Mouse (Mus musculus) heart, adult 2 months (tissue): ENCODE results near the gene Arhgef19. TPM values are rescaled to one million over a fixed set of nuclear protein-coding genes. Genes with fewer than 3 reads are reported as not detected.

ENCODE experiments used
- DNase-seq, 2 experiments: peaks; one replicate each; pipeline ENCODE4 v3.0.0; 2021
- H3K27ac ChIP-seq: fragments of 200-600 bp; 2 replicates; pipeline ENCODE4 v1.8.1; 2022
- H3K27me3 ChIP-seq: fragments of 200-500 bp; 2 replicates; pipeline ENCODE4 v1.6.1; 2012; ENCODE audit warnings: mild to moderate bottlenecking, low read length, inconsistent platforms, mixed read lengths; ENCODE audit not compliant: control insufficient read depth, insufficient read depth
- H3K36me3 ChIP-seq: fragments of 200-500 bp; 2 replicates; pipeline ENCODE4 v1.6.1; 2012; ENCODE audit warnings: low read length, inconsistent platforms; ENCODE audit not compliant: control insufficient read depth, insufficient read depth
- H3K4me1 ChIP-seq: fragments of 200-500 bp; 2 replicates; pipeline ENCODE4 v1.6.1; 2011; ENCODE audit warnings: low read length; ENCODE audit not compliant: control insufficient read depth, insufficient read depth
- H3K4me3 ChIP-seq: fragments of 200-600 bp; 2 replicates; pipeline ENCODE4 v1.8.1; 2022
- H3K79me2 ChIP-seq: fragments of 200-500 bp; replicated peaks from 2 replicates; pipeline ENCODE4 v1.6.1; 2012; ENCODE audit warnings: mild to moderate bottlenecking, inconsistent platforms, low read length, moderate library complexity, mixed read lengths; ENCODE audit not compliant: control insufficient read depth, insufficient read depth
- H3K9ac ChIP-seq: fragments of 200-500 bp; 2 replicates; pipeline ENCODE4 v1.6.1; 2012; ENCODE audit warnings: low read depth, mild to moderate bottlenecking, control low read depth, inconsistent platforms, low read length, mixed read lengths
- CTCF ChIP-seq: fragments of 200-600 bp; IDR thresholded peaks from 2 replicates; pipeline ENCODE4 v1.8.1; 2022; ENCODE audit warnings: antibody characterized with exemption, mild to moderate bottlenecking, moderate library complexity
- EP300 ChIP-seq: fragments of 200-500 bp; IDR thresholded peaks from 2 replicates; pipeline ENCODE4 v1.6.1; 2011; ENCODE audit warnings: low read depth, low read length, control low read depth; ENCODE audit not compliant: insufficient read depth
- POLR2A ChIP-seq: fragments of 200-500 bp; IDR thresholded peaks from 2 replicates; pipeline ENCODE4 v1.6.1; 2011; ENCODE audit warnings: mild to moderate bottlenecking, low read depth, low read length, control low read depth; ENCODE audit not compliant: insufficient read depth
- WGBS: fragments of 180-500 bp; shearing (Covaris S2); methylation state at CpG from one replicate; pipeline ENCODE4 v1.1.7; 2018; 5-methylcytosine and 5-hydroxymethylcytosine counted together
- intact Hi-C: fragments of 180-260 bp; cut with DNase I; formaldehyde crosslinking; loops from one replicate; pipeline ENCODE4 v1.15.1; 2025
- long read RNA-seq: library from polyadenylated mRNA; stranded (forward); transcript quantifications from one replicate; pipeline ENCODE4 v2.0.0, GENCODE M21; 2021
- polyA plus RNA-seq: library from polyadenylated mRNA; depleted of rRNA; stranded (reverse); fragments of >200 nt; gene quantifications from 2 replicates; pipeline ENCODE4 v1.2.3, GENCODE M21; 2012; rRNA removed
- total RNA-seq, 2 experiments: library from RNA; stranded (reverse); gene quantifications; 2 replicates each; pipeline ENCODE4 v1.2.3; 2021

Gene Arhgef19
- total RNA-seq (10 to 100 TPM; 37.7 to 40.1 TPM), polyA plus RNA-seq (22.4 and 39.6 TPM in 2 replicates)
- long read RNA-seq, partial matches to known transcripts: 5 of 46 reads
- long read RNA-seq, other reads (novel, unspliced or antisense): 41 of 46 reads

DNA sequence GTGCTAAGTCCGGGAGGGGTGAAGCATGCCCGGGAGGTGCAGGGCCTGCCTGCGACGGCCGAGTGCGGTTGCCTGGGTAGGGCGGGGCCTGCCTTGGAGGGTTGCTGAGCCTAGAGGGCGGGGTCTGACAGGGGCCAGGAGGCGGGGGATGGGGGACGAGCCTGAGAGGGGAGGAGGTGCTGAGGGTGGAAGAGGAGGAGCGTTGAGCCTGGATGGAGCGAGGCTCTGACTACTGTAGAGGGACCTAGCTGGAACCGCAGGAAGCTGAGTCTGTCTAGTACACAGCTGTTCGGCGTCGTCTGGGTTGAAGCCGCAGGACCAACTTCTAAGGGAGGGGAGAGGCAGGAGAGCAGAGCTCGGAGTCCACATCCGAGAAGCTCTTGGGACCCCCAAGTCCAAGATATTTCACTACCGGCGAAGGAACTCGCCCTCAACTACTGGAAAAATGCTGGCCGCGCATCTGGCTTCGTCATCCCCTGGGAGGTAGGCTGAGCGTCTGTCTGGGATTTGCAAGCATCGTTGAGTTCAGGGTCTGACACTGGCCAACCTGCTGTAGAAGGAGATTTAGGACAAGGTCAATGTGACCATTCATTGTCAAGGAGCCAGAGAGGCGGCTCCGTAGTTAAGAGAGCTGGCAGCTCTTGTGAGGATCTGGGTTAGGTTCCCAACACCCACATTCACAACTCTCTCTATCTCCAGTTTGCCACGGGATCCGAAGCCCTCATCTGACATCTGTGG, at the start of gene Arhgef19:
TSS of gene Arhgef19 (plus strand) at position 112 of the 738 bp plus-strand sequence.
- Histone ChIP-seq H3K27ac (peak within 1 kb of the TSS; percentile 79), H3K79me2 (no peaks in the 10 kb centered on the region), H3K27me3 (no peaks in the 10 kb centered on the region)

GRCm38 (mm10) chr4:141191294-141191693, 48.0 kb upstream of the Arhgef19 start:
- 92% methylated on average over 7 of the region's 7 CpGs for WGBS
- H3K9ac ChIP-seq: no peak overlapping the region
- H3K27ac ChIP-seq: no peak overlapping the region
- no peaks in the 10 kb centered on the region for H3K27me3 ChIP-seq
- peaks cover 5% of the 10 kb centered on the region for H3K4me1 ChIP-seq
- H3K4me3 ChIP-seq: no peak overlapping the region
- no peaks in the 10 kb centered on the region; the same call in 1 of the 2 replicates for H3K36me3 ChIP-seq
- intact Hi-C loops: no loop called here
- no peaks in the 10 kb centered on the region for H3K79me2 ChIP-seq
- TF ChIP-seq POLR2A: no peak
- no peak for TF ChIP-seq EP300
- no peak for TF ChIP-seq CTCF
- DNase-seq: no peak

More for the DNA sequence above, at the start of gene Arhgef19:
- DNase-seq: peak; percentile 90 to 92
- Histone ChIP-seq H3K4me1 (peaks cover 8% of the 10 kb centered on the region), H3K4me3 (peak within 1 kb of the TSS; percentile 47), H3K9ac (peak within 1 kb of the TSS; percentile 74), H3K36me3 (no peaks in the 10 kb centered on the region)
- no peak; the same call in 1 of the 2 replicates for TF ChIP-seq EP300
- TF ChIP-seq POLR2A: peak; percentile 86
- intact Hi-C loops: no loop called here
- 1% methylated on average over 31 of the region's 31 CpGs for WGBS

GRCm38 (mm10) chr4:141194553-141194952, 44.7 kb upstream of the Arhgef19 start:
- TF ChIP-seq CTCF: no peak
- no peak for TF ChIP-seq POLR2A
- no peak for TF ChIP-seq EP300
- H3K27me3 ChIP-seq: no peaks in the 10 kb centered on the region
- H3K4me3 ChIP-seq: no peak overlapping the region
- H3K36me3 ChIP-seq: no peaks in the 10 kb centered on the region
- 92% methylated on average over 6 of the region's 6 CpGs for WGBS
- no peak for DNase-seq
- H3K27ac ChIP-seq: no peak overlapping the region
- H3K4me1 ChIP-seq: no peaks in the 10 kb centered on the region
- intact Hi-C loops: no loop called here
- no peak overlapping the region for H3K9ac ChIP-seq
- H3K79me2 ChIP-seq: no peaks in the 10 kb centered on the region

DNA sequence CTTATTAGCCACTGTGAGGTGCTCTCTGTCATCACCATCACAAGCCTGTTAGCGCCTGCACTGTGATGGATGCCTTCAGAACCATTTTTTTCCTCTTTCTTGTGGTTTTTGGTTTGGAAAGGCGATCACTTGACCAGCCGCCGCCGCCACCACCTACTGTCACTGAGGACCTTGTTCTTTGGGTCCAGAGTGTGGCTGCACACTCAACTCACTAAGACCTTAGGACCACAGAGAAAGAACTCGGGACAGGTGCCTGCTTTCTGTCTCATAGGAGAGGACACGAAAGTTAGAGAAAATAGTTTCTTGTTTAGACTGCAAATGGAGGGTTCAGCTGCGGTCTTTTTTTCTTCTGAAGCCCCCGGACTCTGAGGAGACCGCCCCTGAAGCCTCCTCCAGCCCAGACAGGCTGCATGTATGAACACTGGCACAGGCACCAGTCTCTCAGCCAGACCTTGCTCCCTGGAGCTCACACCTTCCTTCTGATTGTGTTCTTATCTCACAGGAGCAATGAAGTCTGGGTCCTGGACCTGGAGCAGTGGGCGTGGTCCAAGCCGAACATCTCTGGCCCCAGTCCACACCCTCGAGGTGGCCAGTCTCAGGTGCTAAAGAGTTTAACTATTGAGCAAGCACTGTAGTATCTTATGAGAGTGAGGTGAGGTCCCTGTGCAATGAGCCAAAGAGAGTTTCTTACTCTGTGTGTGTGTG, 42.2 kb upstream of the Arhgef19 start:
- no peak overlapping the region for H3K9ac ChIP-seq
- no peak overlapping the region for H3K4me3 ChIP-seq

DNA sequence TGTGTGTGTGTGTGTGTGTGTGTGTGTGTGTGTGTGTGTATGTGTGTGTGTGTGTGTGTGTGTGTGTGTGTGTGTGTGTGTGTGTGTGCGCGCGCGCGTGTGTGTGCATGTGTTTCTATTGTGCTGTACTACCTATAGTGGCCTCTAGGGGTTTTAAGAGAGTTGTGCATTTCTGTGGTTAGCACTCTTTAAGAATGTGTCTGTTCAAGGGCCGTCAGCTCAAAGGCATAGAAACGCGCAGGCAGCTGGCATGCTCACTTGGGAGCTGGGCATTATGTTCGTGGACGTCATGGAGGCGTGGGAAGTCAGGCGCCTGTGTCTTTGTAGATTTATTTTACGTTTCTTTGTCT, 41.6 kb upstream of the Arhgef19 start:
- DNase-seq: no peak
- TF ChIP-seq POLR2A (no peak), CTCF (peak; percentile 24; the same call in 1 of the 2 replicates)
- intact Hi-C loops: no loop called here
- Histone ChIP-seq H3K4me1 (no peaks in the 10 kb centered on the region; the same call in 1 of the 2 replicates), H3K9ac (no peak overlapping the region), H3K4me3 (no peak overlapping the region), H3K79me2 (no peaks in the 10 kb centered on the region), H3K27ac (no peak overlapping the region), H3K27me3 (no peaks in the 10 kb centered on the region), H3K36me3 (no peaks in the 10 kb centered on the region; the same call in 1 of the 2 replicates)
- 97% methylated on average over 13 of the region's 13 CpGs for WGBS

More for the DNA sequence above, 42.2 kb upstream of the Arhgef19 start:
- no peaks in the 10 kb centered on the region; the same call in 1 of the 2 replicates for H3K36me3 ChIP-seq
- H3K27me3 ChIP-seq: no peaks in the 10 kb centered on the region
- TF ChIP-seq POLR2A (no peak), EP300 (no peak), CTCF (no peak)
- H3K27ac ChIP-seq: no peak overlapping the region
- H3K4me1 ChIP-seq: no peaks in the 10 kb centered on the region; the same call in 1 of the 2 replicates
- H3K79me2 ChIP-seq: no peaks in the 10 kb centered on the region
- 95% methylated on average over 13 of the region's 13 CpGs for WGBS
- intact Hi-C loops: no loop called here
- DNase-seq: no peak

GRCm38 (mm10) chr4:141200906-141201305, 38.4 kb upstream of the Arhgef19 start:
- Histone ChIP-seq H3K36me3 (no peaks in the 10 kb centered on the region; the same call in 1 of the 2 replicates), H3K9ac (no peak overlapping the region; the same call in 1 of the 2 replicates), H3K27ac (peak overlapping the region; percentile 45), H3K4me1 (no peaks in the 10 kb centered on the region; the same call in 1 of the 2 replicates), H3K79me2 (no peaks in the 10 kb centered on the region), H3K27me3 (no peaks in the 10 kb centered on the region), H3K4me3 (no peak overlapping the region)
- DNase-seq: peak; percentile 27 to 33
- intact Hi-C loops: loop anchor here (5.0 kb wide), 1 partner anchor 59 kb away; no protein-coding TSS in a partner anchor
- TF ChIP-seq EP300 (no peak), CTCF (no peak), POLR2A (no peak)
- WGBS: 43% methylated on average over 11 of the region's 11 CpGs
